Mouse (Mus musculus) lung, postnatal 0 days (tissue): ENCODE measurements around the gene Btaf1.

Source experiments
- CTCF ChIP-seq: IDR thresholded peaks from 2 replicates; pipeline ENCODE4 v1.5.1; 2016; ENCODE audit warnings: antibody characterized with exemption, mild to moderate bottlenecking
- EP300 ChIP-seq: IDR thresholded peaks from 2 replicates; pipeline ENCODE4 v1.6.1; 2016; ENCODE audit warnings: antibody characterized with exemption, mild to moderate bottlenecking, control low read depth

DNA sequence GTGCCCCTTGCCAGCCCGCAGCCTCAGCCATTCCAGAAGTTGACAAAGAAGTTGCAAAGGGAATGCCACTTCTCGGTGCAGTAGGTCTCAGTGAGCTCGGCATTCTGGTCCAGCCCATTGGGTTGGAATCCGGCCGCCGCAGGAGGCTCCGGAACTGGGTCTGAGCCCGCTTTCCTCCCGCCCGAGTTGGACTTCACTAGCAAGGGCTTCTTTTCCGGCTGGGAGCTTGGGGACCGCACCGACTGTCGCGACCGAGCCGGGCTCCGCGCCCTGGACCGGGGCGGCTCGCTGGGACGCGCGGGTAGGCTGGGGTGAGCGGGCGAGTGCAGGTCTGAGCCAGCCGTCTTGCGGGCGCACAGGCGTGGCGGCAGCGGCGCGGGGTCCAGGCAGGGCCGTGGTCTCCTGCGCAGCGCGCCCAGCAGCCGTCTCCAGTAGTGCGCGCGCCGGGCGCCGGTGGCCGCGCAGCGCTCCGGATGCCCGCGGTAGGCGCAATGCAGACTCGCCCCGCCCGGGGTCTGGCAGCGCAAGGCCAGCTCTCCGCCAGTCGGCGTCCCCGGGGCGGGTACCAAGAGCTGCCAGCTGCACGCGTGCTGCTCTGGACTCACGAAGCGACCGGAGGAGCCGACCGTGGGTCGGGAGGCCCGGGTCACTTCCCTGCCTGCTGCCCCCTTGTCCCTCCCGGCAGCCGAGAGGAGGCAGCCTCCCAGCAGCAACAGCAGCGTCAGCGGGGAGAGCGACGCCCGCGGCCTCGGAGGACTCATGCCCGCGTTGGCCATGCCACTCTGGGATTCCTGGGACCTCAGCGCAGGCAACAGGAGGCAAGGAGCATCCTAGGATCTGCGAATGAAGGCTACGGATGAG is 7.2 kb upstream of the Btaf1 start:
- no peak for TF ChIP-seq EP300
- peak; percentile 75 for TF ChIP-seq CTCF
